Mouse (Mus musculus) myocyte (in vitro differentiated cells): Measurements from ENCODE around the gene Nrl.

ENCODE experiments used
- POLR2A ChIP-seq: IDR thresholded peaks from one replicate; pipeline ENCODE4 v1.6.1; 2011; ENCODE audit warnings: low read depth, mild to moderate bottlenecking, control low read depth, moderate library complexity; ENCODE audit not compliant: insufficient read length
- POLR2AphosphoS2 ChIP-seq: IDR thresholded peaks from one replicate; pipeline ENCODE4 v1.6.1; 2011; ENCODE audit warnings: low read depth, control low read depth; ENCODE audit not compliant: insufficient read length
- SRF ChIP-seq: IDR thresholded peaks from one replicate; pipeline ENCODE4 v1.6.1; 2011; ENCODE audit warnings: low read depth; ENCODE audit not compliant: control insufficient read depth, insufficient read length

GRCm38 (mm10) chr14:55558740-55559448 lies 34.1 kb upstream of the Nrl start:
- no peak for TF ChIP-seq POLR2A
- no peak for TF ChIP-seq POLR2AphosphoS2
- TF ChIP-seq SRF = no peak
